ENCODE assay signal across 13 mouse cellular contexts in the genomic region with DNA sequence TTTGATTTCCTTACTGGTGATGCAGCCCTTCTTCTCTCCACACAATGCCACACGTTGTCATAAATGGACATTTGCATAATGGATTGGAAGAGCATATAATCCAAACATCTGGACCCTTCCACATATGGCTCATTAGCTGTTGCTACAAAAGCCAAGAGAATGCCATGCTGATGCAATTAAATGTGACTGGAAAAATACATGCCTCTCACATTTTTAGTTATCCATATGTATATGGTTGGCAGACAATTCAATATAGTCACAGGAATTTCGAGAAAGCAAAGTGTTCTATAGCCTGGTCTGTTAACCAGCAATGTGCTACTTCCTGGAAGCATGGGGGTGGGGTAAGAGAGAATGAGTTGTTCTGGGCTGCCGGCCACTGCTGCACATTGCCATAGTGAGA.
DNase-seq lines count a peak whose midpoint lies in the region; ATAC-seq lines count a peak whose summit lies in the region.
"Had no signal": no experiment of that assay in that cellular context is flagged by ENCODE, and none has a peak within 500 bp of the region (broad histone marks: within the 10 kb centered on the region; RNA-seq: fewer than 3 reads in every experiment).

No protein-coding gene starts in this region.

- H3K4me2 ChIP-seq in neural tube, embryonic 13.5 days, result no peak overlapping the region
- H3K4me2 ChIP-seq in limb, embryonic 11.5 days (ENCODE audit: low read depth, severe bottlenecking), result no peak overlapping the region
- H3K4me2 ChIP-seq: heart, embryonic 12.5 days; stomach, embryonic 15.5 days had no signal

- no peak overlapping the region for H3K27ac ChIP-seq in neural tube, embryonic 13.5 days (replicated peaks)
- H3K27ac ChIP-seq in limb, embryonic 11.5 days (replicated peaks; ENCODE audit: low read depth, low read length), result no peak overlapping the region
- H3K27ac ChIP-seq: stomach, embryonic 15.5 days had no signal

- peak; percentile 27; the same call in 1 of the 2 replicates for ATAC-seq in frontal cortex, adult (ENCODE audit: low TSS enrichment)
- ATAC-seq in neural tube, embryonic 13.5 days (ENCODE audit: low read depth), result peak; percentile 59; the same call in 1 of the 2 replicates
- ATAC-seq in limb, embryonic 11.5 days (ENCODE audit: insufficient number of reproducible peaks, low FRiP score, low TSS enrichment, low read depth), result 0 out of 2 replicates have a peak, but pooled peaks have one; percentile 55

- no peaks in the 10 kb centered on the region for H3K36me3 ChIP-seq in neural tube, embryonic 13.5 days
- no peaks in the 10 kb centered on the region for H3K36me3 ChIP-seq in limb, embryonic 11.5 days (ENCODE audit: control insufficient read depth, insufficient read depth, low read length)
- H3K36me3 ChIP-seq: heart, embryonic 12.5 days; stomach, embryonic 15.5 days had no signal

- H3K4me3 ChIP-seq in neural tube, embryonic 13.5 days, result no peak overlapping the region
- no peak overlapping the region for H3K4me3 ChIP-seq in limb, embryonic 11.5 days (ENCODE audit: low read depth, low read length)
- H3K4me3 ChIP-seq: heart, embryonic 12.5 days; stomach, embryonic 15.5 days had no signal

- no peak for DNase-seq in frontal cortex, postnatal 14 days (ENCODE audit: low spot score in 2 of 2)
- DNase-seq in neural tube, embryonic 10.5 days (ENCODE audit: extremely low spot score, low spot score), result no peak
- DNase-seq in limb, embryonic 11.5 days (ENCODE audit: low spot score), result peak; percentile 30
- peak; percentile 71 for DNase-seq in retina, postnatal 1 day
- no peak for DNase-seq in kidney, adult 18-20 months
- DNase-seq in c-Kit-positive CD71-positive TER-119-positive erythroid progenitor cells, embryonic 14.5 days (ENCODE audit: low spot score), result no peak
- DNase-seq: B cell, adult 2 months; kidney, adult 11 months; liver had no signal

- no peaks in the 10 kb centered on the region for H3K9me3 ChIP-seq in neural tube, embryonic 13.5 days
- no peaks in the 10 kb centered on the region for H3K9me3 ChIP-seq in limb, embryonic 11.5 days (ENCODE audit: control insufficient read depth, low read length)
- H3K9me3 ChIP-seq: heart, embryonic 12.5 days; stomach, embryonic 15.5 days had no signal

- no peak overlapping the region for H3K9ac ChIP-seq in neural tube, embryonic 13.5 days
- no peak overlapping the region for H3K9ac ChIP-seq in limb, embryonic 11.5 days (ENCODE audit: low read length)
- H3K9ac ChIP-seq: heart, embryonic 12.5 days; stomach, embryonic 15.5 days had no signal

- no peaks in the 10 kb centered on the region for H3K27me3 ChIP-seq in neural tube, embryonic 13.5 days
- H3K27me3 ChIP-seq in limb, embryonic 11.5 days (ENCODE audit: control insufficient read depth, insufficient read depth, low read length), result no peaks in the 10 kb centered on the region
- H3K27me3 ChIP-seq: heart, embryonic 12.5 days; stomach, embryonic 15.5 days had no signal

- WGBS in neural tube, embryonic 13.5 days, result 48% methylated on average over 3 of the region's 3 CpGs
- WGBS in limb, embryonic 11.5 days, result 45% methylated on average over 3 of the region's 3 CpGs

- peaks cover 5% of the 10 kb centered on the region; the same call in 1 of the 2 replicates for H3K4me1 ChIP-seq in neural tube, embryonic 13.5 days (replicated peaks)
- no peaks in the 10 kb centered on the region; the same call in 1 of the 2 replicates for H3K4me1 ChIP-seq in limb, embryonic 11.5 days (ENCODE audit: control insufficient read depth, insufficient read depth, low read length)
- H3K4me1 ChIP-seq: stomach, embryonic 15.5 days had no signal

Comparison
In these comparisons a context has a peak if more than half of its experiments do, and no peak if none do; other contexts are left out.
1. DNase-seq: peak in limb, embryonic 11.5 days (single experiment) and retina, postnatal 1 day (single experiment); none in frontal cortex, postnatal 14 days (0 of 2), neural tube, embryonic 10.5 days (single experiment), kidney, adult 18-20 months (single experiment) and c-Kit-positive CD71-positive TER-119-positive erythroid progenitor cells, embryonic 14.5 days (single experiment).
2. Peak in every context shown above with its lines, with median percentiles within 50 percentile points of each other: ATAC-seq.